Mouse (Mus musculus) embryonic stem cell, embryonic (primary cell): Measurements from ENCODE around the gene Pcgf3.

Source experiments
- CTCF ChIA-PET, 4 experiments: fragments of 300-600 bp in 2 of 4; fragments of 350-600 bp in 2 of 4; sonication (Branson Sonifier 250); formaldehyde crosslinking; loops; one replicate each; lab custom pipeline; 2022; ENCODE audit warnings: inconsistent platforms in 2 of 4; lab: Charles Lee
- POLR2A ChIA-PET, 4 experiments: fragments of 300-600 bp in 2 of 4; fragments of 350-600 bp in 2 of 4; sonication (Branson Sonifier 250); formaldehyde crosslinking; loops; one replicate each; lab custom pipeline; 2022; ENCODE audit warnings: antibody characterized with exemption in 4 of 4, inconsistent platforms in 1 of 4; lab: Charles Lee

Gene Pcgf3

GRCm38 (mm10) chr5:108461082-108462065, at the start of gene Pcgf3:
Gene Pcgf3 (plus strand): TSS chr5:108461232.
- POLR2A ChIA-PET = interaction anchor here in 3 of 4 experiments (0.6 to 3.2 kb wide), 56 partner anchors 8 to 411 kb away, joined by 3 to 34 read pairs (median 4); partner anchors contain the start of genes Atp5k (in 3 of the 3), Gak (in 3 of the 3), Tmem175 (in 3 of the 3) and Idua (in 2 of the 3)
- CTCF ChIA-PET = interaction anchor here in 1 of 4 experiments (0.6 to 2.3 kb wide), 5 partner anchors 27 to 486 kb away, joined by 3 to 7 read pairs (median 4); partner anchors contain the start of genes Atp5k, Dgkq and Idua

GRCm38 (mm10) chr5:108414711-108415110, 46.3 kb upstream of the Pcgf3 start:
- CTCF ChIA-PET = no interaction called here

GRCm38 (mm10) chr5:108422741-108423140, 38.3 kb upstream of the Pcgf3 start:
- ChIA-PET CTCF (no interaction called here), POLR2A (no interaction called here)

More at GRCm38 (mm10) chr5:108414711-108415110, 46.3 kb upstream of the Pcgf3 start:
- POLR2A ChIA-PET = interaction anchor here in 2 of 4 experiments (1.4 to 1.7 kb wide), 2 partner anchors 18 to 215 kb away, joined by 3 to 4 read pairs; partner anchors contain the start of genes Gak (in 1 of the 2) and Tmem175 (in 1 of the 2)

GRCm38 (mm10) chr5:108423427-108423826, 37.6 kb upstream of the Pcgf3 start:
- ChIA-PET POLR2A (no interaction called here), CTCF (interaction anchor here in 1 of 4 experiments (1.6 kb wide), 1 partner anchor 11 kb away, joined by 4 read pairs; the partner anchor contains the start of gene Atp5k)

GRCm38 (mm10) chr5:108427186-108427585, 33.8 kb upstream of the Pcgf3 start:
- CTCF ChIA-PET = interaction anchor here in 3 of 4 experiments (0.6 to 2.0 kb wide), 21 partner anchors 14 to 398 kb away, joined by 3 to 10 read pairs (median 4); partner anchors contain the start of genes Dgkq (in 2 of the 3), Gak (in 2 of the 3), Tmem175 (in 2 of the 3) and Idua (in 1 of the 3)
- POLR2A ChIA-PET = interaction anchor here in 2 of 4 experiments (1.0 to 1.7 kb wide), 5 partner anchors 34 to 250 kb away, joined by 3 to 7 read pairs (median 3); partner anchors contain the start of genes Dgkq (in 1 of the 2) and Pcgf3 (in 1 of the 2)

GRCm38 (mm10) chr5:108431196-108431595, 29.8 kb upstream of the Pcgf3 start:
- ChIA-PET CTCF (interaction anchor here in 1 of 4 experiments (1.9 kb wide), 1 partner anchor 229 kb away, joined by 5 read pairs; the partner anchor contains the start of gene Idua), POLR2A (interaction anchor here in 2 of 4 experiments (1.4 to 7.4 kb wide), 5 partner anchors 15 to 228 kb away, joined by 3 to 58 read pairs (median 4); partner anchors contain the start of genes Idua (in 1 of the 2) and Mfsd7a (in 1 of the 2))

- ChIA-PET CTCF (interaction anchor here (0.5 to 1.5 kb wide), 16 partner anchors 10 to 534 kb away, joined by 3 to 7 read pairs (median 3); partner anchors contain the start of genes Mfsd7a (in 1 of the 4) and Pcgf3 (in 1 of the 4)), POLR2A (interaction anchor here in 3 of 4 experiments (0.6 to 7.4 kb wide), 41 partner anchors 9 to 368 kb away, joined by 3 to 58 read pairs (median 3); partner anchors contain the start of genes Mfsd7a (in 3 of the 3), Pcgf3 (in 3 of the 3), Dr1 (in 2 of the 3) and Gak (in 2 of the 3))
Measured at GRCm38 (mm10) chr5:108433804-108434587, 27.0 kb upstream of the Pcgf3 start, which contains the start of gene Atp5k. Gene Atp5k (minus strand): TSS chr5:108434448.

- ChIA-PET CTCF (interaction anchor here in 1 of 4 experiments (0.7 kb wide), 1 partner anchor 194 kb away, joined by 12 read pairs; no protein-coding TSS in a partner anchor), POLR2A (interaction anchor here in 2 of 4 experiments (1.2 to 7.4 kb wide), 3 partner anchors 10 to 258 kb away, joined by 3 to 58 read pairs (median 15); partner anchors contain the start of genes Mfsd7a (in 1 of the 2) and Pcgf3 (in 1 of the 2))
Measured at GRCm38 (mm10) chr5:108436101-108436500, 24.9 kb upstream of the Pcgf3 start.

- POLR2A ChIA-PET = interaction anchor here in 3 of 4 experiments (0.8 to 7.8 kb wide), 8 partner anchors 13 to 183 kb away, joined by 3 to 58 read pairs (median 10); partner anchors contain the start of genes Atp5k (in 3 of the 3), Gak (in 1 of the 3), Pcgf3 (in 1 of the 3) and Tmem175 (in 1 of the 3)
- CTCF ChIA-PET = interaction anchor here in 1 of 4 experiments (1.4 kb wide), 1 partner anchor 13 kb away, joined by 6 read pairs; the partner anchor contains the start of gene Atp5k
Measured at GRCm38 (mm10) chr5:108446973-108447372, 14.1 kb upstream of the Pcgf3 start.

GRCm38 (mm10) chr5:108447857-108448256, 13.2 kb upstream of the Pcgf3 start:
- ChIA-PET CTCF (interaction anchor here in 2 of 4 experiments (0.6 to 1.4 kb wide), 4 partner anchors 14 to 472 kb away, joined by 3 to 6 read pairs (median 4); partner anchors contain the start of gene Atp5k (in 1 of the 2)), POLR2A (interaction anchor here in 3 of 4 experiments (0.9 to 7.8 kb wide), 10 partner anchors 8 to 23 kb away, joined by 3 to 58 read pairs (median 8); partner anchors contain the start of genes Atp5k (in 3 of the 3) and Pcgf3 (in 1 of the 3))

- ChIA-PET CTCF (interaction anchor here in 3 of 4 experiments (0.5 to 1.2 kb wide), 5 partner anchors 15 to 473 kb away, joined by 3 to 5 read pairs (median 4); partner anchors contain the start of gene Atp5k (in 1 of the 3)), POLR2A (interaction anchor here in 3 of 4 experiments (0.6 to 7.8 kb wide), 11 partner anchors 9 to 153 kb away, joined by 3 to 58 read pairs (median 10); partner anchors contain the start of genes Atp5k (in 3 of the 3), Pcgf3 (in 2 of the 3) and Pigg (in 1 of the 3))
Measured at GRCm38 (mm10) chr5:108448785-108449668, 12.0 kb upstream of the Pcgf3 start, which contains the start of gene Mfsd7a. Gene Mfsd7a (minus strand): TSS chr5:108448891.

GRCm38 (mm10) chr5:108450837-108451540, 10.0 kb upstream of the Pcgf3 start:
- CTCF ChIA-PET = interaction anchor here in 1 of 4 experiments (0.5 kb wide), 1 partner anchor 524 kb away, joined by 10 read pairs; no protein-coding TSS in a partner anchor
- POLR2A ChIA-PET = interaction anchor here in 3 of 4 experiments (0.6 to 2.3 kb wide), 9 partner anchors 9 to 284 kb away, joined by 3 to 12 read pairs (median 4); partner anchors contain the start of genes Pcgf3 (in 2 of the 3) and Atp5k (in 1 of the 3)

- ChIA-PET POLR2A (interaction anchor here in 3 of 4 experiments (0.6 to 1.8 kb wide), 6 partner anchors 9 to 90 kb away, joined by 3 to 4 read pairs (median 4); partner anchors contain the start of genes Atp5k (in 1 of the 3) and Pcgf3 (in 1 of the 3)), CTCF (no interaction called here)
Measured at GRCm38 (mm10) chr5:108451611-108452010, 9.4 kb upstream of the Pcgf3 start.

GRCm38 (mm10) chr5:108452422-108452821, 8.6 kb upstream of the Pcgf3 start:
- CTCF ChIA-PET = interaction anchor here in 2 of 4 experiments (0.6 kb wide), 2 partner anchors 225 to 418 kb away, joined by 3 to 8 read pairs; no protein-coding TSS in a partner anchor
- POLR2A ChIA-PET = interaction anchor here in 1 of 4 experiments (1.0 kb wide), 1 partner anchor 9 kb away, joined by 3 read pairs; the partner anchor contains the start of gene Pcgf3
